Comparison of ENCODE assay signal across 15 mouse cellular contexts in genomic region chr7:83145551-83145950, GRCm38 (mm10).
"Had no signal": no experiment of that assay in that cellular context is flagged by ENCODE, and none has a peak within 500 bp of the region (broad histone marks: within the 10 kb centered on the region; RNA-seq: fewer than 3 reads in every experiment).

No protein-coding gene starts in this region.

- H3K27me3 ChIP-seq: liver, embryonic 15.5 days; midbrain, embryonic 13.5 days had no signal

- H3K36me3 ChIP-seq: limb, embryonic 10.5 days; liver, embryonic 15.5 days; midbrain, embryonic 13.5 days had no signal

- H3K9ac ChIP-seq: liver, embryonic 15.5 days; midbrain, embryonic 13.5 days had no signal

- H3K27ac ChIP-seq: layer of hippocampus, adult 2 months; limb, embryonic 10.5 days; liver, embryonic 15.5 days; midbrain, embryonic 13.5 days; stomach, postnatal 0 days had no signal

- H3K4me1 ChIP-seq: limb, embryonic 10.5 days; liver, embryonic 15.5 days; midbrain, embryonic 13.5 days had no signal

- H3K4me2 ChIP-seq: liver, embryonic 11.5 days; liver, embryonic 15.5 days; midbrain, embryonic 13.5 days had no signal

- ATAC-seq: lung, postnatal 0 days; midbrain, embryonic 13.5 days had no signal

- DNase-seq: kidney, adult 18-20 months; kidney, postnatal 10 days; kidney, postnatal 4 days; lung, adult 2 months; lung, postnatal 36 days; right cerebral cortex, postnatal 14 days; thymus, adult 18-20 months; thymus, postnatal 14 days had no signal

- H3K4me3 ChIP-seq: layer of hippocampus, adult 2 months; limb, embryonic 10.5 days; liver, embryonic 15.5 days; midbrain, embryonic 13.5 days had no signal

- H3K9me3 ChIP-seq: limb, embryonic 10.5 days; liver, embryonic 15.5 days; midbrain, embryonic 13.5 days had no signal
